Mouse (Mus musculus): ENCODE measurements around the gene Stx4a.
"Not testable (repeated sequence)": the region's sequence is repeated elsewhere in the genome, so short reads cannot be mapped to it uniquely, and the experiment has no call there.

Gene Stx4a

DNA sequence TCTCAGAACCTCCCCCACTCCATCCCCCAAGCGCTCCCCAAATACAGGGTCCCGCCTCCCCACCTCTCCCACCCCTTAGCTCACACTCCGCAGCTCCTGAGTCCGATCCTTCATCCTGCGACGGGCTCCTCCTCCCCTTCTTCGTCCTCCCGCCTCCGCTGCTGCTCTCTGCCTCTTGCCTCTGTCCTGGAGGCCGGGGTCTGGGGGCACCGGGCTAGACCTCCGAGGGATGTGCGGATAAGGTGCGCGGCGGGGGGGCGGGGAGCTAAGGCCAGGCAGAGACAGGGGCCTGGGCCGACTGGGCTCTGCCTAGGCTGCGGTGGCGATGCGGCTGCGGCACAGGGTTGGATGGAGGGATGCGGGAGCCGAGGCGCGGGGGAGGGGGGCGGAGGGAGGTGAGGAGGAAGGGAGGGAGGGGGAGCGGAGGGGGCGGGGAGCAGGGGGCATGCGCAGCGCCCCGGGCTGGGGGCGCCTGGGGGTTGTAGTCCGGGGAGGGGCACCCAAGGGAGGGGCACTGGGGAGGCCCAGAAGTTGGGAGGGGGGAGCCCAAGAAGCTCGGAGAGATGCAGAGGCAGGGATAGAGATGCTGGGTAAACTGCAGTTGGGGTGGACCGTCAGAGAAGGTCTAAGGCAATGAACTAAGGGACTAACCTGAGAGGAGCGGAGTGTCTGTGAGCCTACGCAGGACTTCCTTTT, at the start of gene Stx4a, which contains the start of gene Stx1b:
Gene Stx4a, plus strand, starts transcription at position 119 of the 696 bp plus-strand sequence.
Gene Stx1b, minus strand, starts transcription at position 374 of the 696 bp plus-strand sequence.
- peak; percentile 75 for DNase-seq

DNA sequence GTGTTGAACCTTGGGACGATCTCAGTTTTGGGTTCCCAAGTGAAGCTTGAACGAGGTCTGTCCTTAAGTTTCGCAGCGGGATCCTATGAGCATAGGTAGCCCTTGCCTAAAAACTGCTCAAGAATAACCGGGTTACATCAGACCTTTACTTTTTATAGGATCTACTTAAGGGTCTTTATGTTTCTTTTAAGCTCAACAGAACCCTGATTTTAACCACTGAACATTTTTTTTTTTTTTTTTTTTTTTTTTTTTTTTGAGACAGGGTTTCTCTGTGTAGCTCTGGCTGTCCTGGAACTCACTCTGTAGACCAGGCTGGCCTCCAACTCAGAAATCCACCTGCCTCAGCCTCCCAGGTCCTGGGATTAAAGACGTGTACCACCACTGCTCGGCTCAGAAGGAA, 48.3 kb upstream of the Stx4a start:
- DNase-seq = not testable (repeated sequence)

DNA sequence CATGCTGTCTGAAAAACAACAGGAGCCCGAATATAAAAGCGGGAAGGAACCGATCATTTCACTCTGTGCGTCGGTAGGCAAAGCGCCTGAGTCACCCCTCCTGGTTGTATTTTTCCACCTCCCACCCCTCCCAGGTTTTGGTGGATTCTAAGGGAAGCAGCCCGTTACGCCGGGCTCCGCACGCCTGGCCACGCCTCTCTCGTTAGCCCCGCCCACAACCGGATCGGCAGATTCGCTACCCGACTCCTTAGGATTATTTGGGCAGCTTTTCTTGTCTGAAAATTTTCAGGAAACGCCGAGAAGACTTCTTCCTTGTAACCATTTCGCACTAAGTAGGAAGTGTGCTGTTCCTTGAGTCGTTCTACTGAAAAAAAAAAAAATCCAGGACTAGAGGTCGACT, 47.7 kb upstream of the Stx4a start, which contains the start of gene Setd1a:
Gene Setd1a, plus strand, starts transcription at position 245 of the 400 bp plus-strand sequence.
- DNase-seq = peak; percentile 95

GRCm38 (mm10) chr7:127776878-127777473, 47.1 kb upstream of the Stx4a start:
- DNase-seq = peak; percentile 99

GRCm38 (mm10) chr7:127777474-127778266, 46.4 kb upstream of the Stx4a start:
- peak; percentile 83 for DNase-seq

DNA sequence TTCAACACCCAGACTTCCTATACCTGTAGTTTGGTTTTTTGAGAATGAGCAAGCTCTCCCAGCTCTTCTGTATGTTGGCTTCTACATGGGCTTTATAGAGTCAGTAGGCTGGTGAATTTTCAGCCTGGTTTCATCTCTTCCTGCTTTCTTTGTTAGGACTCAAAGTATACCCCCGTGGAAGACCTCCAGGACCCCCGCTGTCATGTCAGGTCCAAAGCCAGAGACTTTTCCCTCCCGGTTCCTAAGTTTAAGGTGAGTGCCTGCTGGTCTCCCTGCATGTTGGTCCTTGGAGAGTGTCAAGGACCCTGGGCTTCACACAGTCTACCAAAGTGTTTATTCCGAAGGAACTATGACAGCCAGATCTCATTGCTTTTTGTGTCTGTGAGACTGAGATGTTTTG, 45.7 kb upstream of the Stx4a start:
- no peak for DNase-seq

- no peak for DNase-seq
Observed at GRCm38 (mm10) chr7:127785308-127785707, 38.8 kb upstream of the Stx4a start, which contains the start of gene Gm49388. TSS of gene Gm49388 (plus strand) at chr7:127785608.

DNA sequence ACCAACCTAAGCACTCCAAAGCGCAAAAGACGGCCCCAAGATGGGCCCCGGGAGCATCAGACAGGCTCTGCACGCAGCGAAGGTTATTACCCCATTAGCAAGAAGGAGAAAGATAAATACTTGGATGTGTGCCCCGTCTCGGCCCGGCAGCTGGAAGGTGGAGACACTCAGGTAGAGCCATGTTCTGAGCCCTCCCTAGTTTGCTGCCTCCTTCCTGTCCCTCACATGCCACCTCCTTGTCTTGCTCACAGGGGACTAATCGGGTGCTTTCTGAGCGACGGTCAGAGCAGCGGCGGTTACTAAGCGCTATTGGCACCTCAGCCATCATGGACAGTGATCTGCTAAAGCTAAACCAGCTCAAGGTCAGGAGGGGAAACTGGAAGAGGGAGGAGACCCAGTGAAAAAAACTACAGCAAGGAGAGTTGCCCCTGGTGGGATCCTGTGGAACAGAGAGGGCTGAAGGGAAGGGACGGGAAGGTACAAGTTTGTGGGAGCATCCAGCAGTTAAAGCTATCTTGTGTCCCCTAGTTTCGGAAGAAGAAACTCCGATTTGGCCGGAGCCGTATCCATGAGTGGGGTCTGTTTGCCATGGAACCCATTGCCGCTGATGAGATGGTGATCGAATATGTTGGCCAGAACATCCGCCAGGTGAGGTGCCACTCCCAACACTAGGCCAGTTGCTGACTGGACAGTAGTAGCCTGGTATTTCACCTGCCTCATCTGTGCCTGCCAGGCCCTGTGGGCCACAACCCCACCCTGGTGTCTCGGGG, 26.8 kb upstream of the Stx4a start:
- no peak for DNase-seq

GRCm38 (mm10) chr7:127798591-127798990, 25.5 kb upstream of the Stx4a start:
- DNase-seq = no peak

- DNase-seq = no peak
Observed at GRCm38 (mm10) chr7:127799211-127799610, 24.9 kb upstream of the Stx4a start.

DNA sequence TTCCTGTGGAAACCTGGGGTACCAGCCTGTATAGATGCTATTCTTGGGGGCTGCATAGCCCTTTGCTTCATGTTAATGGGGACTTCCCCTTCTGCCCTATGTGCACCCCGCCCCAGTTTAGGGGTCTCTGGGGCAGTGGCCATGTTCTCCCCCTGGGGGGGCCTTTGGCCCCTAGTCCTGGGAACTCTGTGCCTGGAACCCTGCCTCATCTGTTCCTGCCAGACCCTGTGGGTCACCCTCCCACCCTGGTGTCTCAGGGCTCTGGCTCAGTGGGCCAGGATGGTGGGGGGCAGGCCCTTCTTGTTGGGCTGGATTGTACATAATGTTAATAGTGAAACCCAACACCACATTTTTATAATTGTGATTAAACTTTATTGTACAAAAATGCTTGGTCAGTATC, 24.4 kb upstream of the Stx4a start:
- DNase-seq = no peak

DNA sequence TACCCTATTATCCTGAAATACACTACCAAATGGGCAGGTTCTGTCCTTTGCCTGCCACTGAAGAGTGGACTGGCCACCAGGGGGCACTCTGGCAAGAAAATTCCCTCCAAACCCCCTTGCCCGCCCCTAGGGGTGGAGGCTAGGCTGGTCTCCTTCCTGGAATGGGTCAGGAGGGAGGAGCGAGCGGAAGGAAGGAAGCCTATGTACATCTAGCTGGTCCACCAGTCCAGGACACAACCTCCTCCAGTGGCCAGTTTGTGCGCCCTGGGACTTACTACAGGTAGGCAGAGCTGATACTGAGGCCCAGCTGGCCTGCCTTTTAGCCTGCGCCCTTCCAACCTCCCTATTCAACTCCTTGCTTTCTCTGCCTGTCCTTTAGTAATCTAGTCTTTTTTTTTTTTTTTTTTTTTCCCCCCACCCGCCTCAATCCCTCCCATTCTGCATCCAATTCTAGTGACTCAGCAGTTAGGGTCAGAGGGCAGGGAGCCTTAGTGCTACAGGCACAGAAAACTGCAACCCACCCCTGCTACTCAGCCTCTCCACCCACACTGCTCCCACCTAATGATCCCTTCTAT, 23.6 kb upstream of the Stx4a start, which contains the start of gene Hsd3b7:
Gene Hsd3b7, plus strand, starts transcription at position 170 of the 575 bp plus-strand sequence.
- peak; percentile 97 for DNase-seq

- no peak for DNase-seq
Observed at GRCm38 (mm10) chr7:127801010-127801621, 23.0 kb upstream of the Stx4a start.

- no peak for DNase-seq
Observed at GRCm38 (mm10) chr7:127802313-127802712, 21.8 kb upstream of the Stx4a start.

DNA sequence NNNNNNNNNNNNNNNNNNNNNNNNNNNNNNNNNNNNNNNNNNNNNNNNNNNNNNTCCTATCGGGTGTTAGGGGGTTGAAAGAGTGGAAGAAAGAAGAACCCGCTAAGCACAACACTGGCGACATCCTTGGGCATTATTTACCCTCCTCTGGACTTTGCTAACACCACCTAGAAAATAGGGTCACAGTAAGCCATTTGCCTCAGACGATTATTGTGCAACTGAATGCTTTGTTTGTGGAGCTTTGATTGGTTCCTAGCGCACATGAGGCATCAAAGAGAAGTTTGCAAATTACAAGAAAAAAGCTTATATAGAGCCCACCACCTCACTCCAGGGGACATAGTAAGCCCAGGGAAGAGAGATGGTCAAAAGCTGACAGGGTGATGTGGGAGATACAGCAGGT, 15.3 kb upstream of the Stx4a start:
- DNase-seq = no peak

- DNase-seq = no peak
Observed at GRCm38 (mm10) chr7:127809846-127810245, 14.2 kb upstream of the Stx4a start.

DNA sequence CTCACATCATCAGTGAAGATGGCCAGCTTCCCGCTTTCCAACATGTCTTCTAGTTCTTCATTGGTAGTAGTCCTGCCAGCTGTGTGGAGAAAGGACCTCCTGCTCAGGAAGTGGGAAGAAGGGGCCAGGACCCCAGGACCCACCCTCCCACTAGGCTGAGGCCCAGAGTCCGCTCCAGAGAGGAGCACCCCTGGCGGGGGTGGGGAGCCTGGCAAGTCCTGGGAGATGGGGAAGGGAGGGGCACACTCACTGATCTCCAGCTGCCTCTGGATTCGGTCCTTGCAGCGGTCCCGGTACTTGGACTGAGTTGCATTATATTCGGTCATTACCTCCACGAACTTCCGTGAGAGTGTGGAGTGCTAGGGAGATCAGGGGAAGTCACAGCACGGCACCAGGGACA, 13.4 kb upstream of the Stx4a start:
- no peak for DNase-seq

- no peak for DNase-seq
Observed at GRCm38 (mm10) chr7:127811240-127811639, 12.9 kb upstream of the Stx4a start.

DNA sequence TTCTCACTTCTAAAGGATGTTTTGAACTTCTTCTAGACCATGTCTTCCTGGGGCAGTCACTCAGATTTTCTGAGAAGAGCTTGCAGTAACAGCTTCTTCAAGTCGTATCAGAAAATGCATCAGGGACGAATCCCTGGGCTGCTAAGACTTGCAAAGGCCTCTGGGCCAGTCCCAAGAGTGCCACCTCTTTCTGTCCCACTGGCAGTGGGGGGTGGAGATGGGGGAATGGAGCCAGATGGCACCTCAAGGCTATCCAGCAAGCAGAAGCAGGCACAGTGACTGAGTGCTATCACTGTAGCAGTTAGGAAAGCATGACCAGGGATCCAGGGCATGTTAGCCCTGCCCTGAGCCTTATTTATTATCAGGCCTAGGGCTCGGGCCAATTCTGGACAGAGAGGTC, 11.8 kb upstream of the Stx4a start:
- DNase-seq = no peak

GRCm38 (mm10) chr7:127813821-127814220, 10.3 kb upstream of the Stx4a start:
- DNase-seq = no peak

DNA sequence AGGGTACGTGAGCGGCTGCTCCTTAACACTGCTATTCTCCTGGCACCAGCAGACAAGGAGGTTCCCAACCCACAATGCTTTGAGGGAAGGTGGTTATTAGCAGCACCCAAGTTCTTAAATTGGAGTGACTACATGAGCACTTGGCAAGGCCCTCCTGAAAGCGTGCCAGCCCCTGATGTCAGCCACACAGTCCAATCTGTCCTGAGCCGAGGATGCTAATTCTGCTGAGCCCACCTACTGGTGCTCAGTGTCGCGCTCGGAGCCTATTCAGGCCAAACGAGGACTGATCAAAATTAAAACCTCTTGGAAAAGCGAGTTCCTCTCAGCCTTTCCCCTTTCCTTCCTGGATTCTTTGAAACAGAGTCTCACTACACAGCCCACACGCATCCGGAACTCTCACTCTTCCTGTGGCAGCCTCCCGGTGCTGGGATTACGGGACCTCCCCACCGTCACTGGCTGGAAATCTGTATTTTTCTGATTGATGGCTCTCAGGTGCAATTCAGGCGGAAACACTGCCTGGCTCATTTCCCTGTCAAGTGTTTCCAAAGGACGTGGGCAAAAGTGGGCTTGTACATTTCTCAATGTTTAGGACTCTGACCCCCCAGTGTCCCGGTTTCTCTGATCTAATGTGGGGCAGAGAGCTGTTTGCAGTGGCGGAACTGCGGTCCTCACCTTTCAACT, 9.7 kb upstream of the Stx4a start:
- peak; percentile 71 for DNase-seq
